Mouse (Mus musculus) kidney, adult 2 months (tissue): ENCODE measurements around the gene Klhdc9. TPM values are rescaled to one million over a fixed set of nuclear protein-coding genes. Genes with fewer than 3 reads are reported as not detected.
"Not testable (repeated sequence)": the region's sequence is repeated elsewhere in the genome, so short reads cannot be mapped to it uniquely, and the experiment has no call there.

Source experiments
- DNase-seq: peaks from one replicate; pipeline ENCODE4 v3.0.0; 2021
- H3K27ac ChIP-seq: fragments of 200-500 bp; 2 replicates; pipeline ENCODE4 v1.5.1; 2012; ENCODE audit warnings: low read depth, low read length, control low read depth, inconsistent platforms; ENCODE audit not compliant: insufficient read depth
- H3K27me3 ChIP-seq: fragments of 200-500 bp; replicated peaks from 2 replicates; pipeline ENCODE4 v1.6.1; 2012; ENCODE audit warnings: mild to moderate bottlenecking, moderate library complexity, low read length, inconsistent platforms; ENCODE audit not compliant: control insufficient read depth, insufficient read depth
- H3K36me3 ChIP-seq: fragments of 200-500 bp; 2 replicates; pipeline ENCODE4 v1.6.1; 2012; ENCODE audit warnings: mild to moderate bottlenecking, moderate library complexity, low read length, inconsistent platforms; ENCODE audit not compliant: control insufficient read depth, insufficient read depth
- H3K4me1 ChIP-seq: fragments of 200-500 bp; 2 replicates; pipeline ENCODE4 v1.6.1; 2011; ENCODE audit warnings: low read length; ENCODE audit not compliant: control insufficient read depth, insufficient read depth
- H3K4me3 ChIP-seq: fragments of 200-500 bp; 2 replicates; pipeline ENCODE4 v1.5.1; 2011; ENCODE audit warnings: mild to moderate bottlenecking, low read depth, low read length, control low read depth; ENCODE audit not compliant: insufficient read depth
- CTCF ChIP-seq: fragments of 200-500 bp; conservative IDR thresholded peaks from 2 replicates; pipeline ENCODE4 v1.5.1; 2011; ENCODE audit warnings: low read depth, mild to moderate bottlenecking, control low read depth, low read length, moderate library complexity, mixed read lengths; ENCODE audit not compliant: insufficient read depth, insufficient read length
- POLR2A ChIP-seq: fragments of 200-500 bp; IDR thresholded peaks from one replicate; pipeline ENCODE4 v1.6.1; 2011; ENCODE audit warnings: low read depth, low read length, control low read depth
- WGBS: fragments of 180-500 bp; shearing (Covaris S2); methylation state at CpG from one replicate; pipeline ENCODE4 v1.1.7; 2018; 5-methylcytosine and 5-hydroxymethylcytosine counted together
- polyA plus RNA-seq: library from polyadenylated mRNA; depleted of rRNA; stranded (reverse); fragments of >200 nt; gene quantifications from 2 replicates; pipeline ENCODE4 v1.2.3, GENCODE M21; 2012

The Klhdc9 gene
- polyA plus RNA-seq, 1 experiment, result 7.1 TPM

DNA sequence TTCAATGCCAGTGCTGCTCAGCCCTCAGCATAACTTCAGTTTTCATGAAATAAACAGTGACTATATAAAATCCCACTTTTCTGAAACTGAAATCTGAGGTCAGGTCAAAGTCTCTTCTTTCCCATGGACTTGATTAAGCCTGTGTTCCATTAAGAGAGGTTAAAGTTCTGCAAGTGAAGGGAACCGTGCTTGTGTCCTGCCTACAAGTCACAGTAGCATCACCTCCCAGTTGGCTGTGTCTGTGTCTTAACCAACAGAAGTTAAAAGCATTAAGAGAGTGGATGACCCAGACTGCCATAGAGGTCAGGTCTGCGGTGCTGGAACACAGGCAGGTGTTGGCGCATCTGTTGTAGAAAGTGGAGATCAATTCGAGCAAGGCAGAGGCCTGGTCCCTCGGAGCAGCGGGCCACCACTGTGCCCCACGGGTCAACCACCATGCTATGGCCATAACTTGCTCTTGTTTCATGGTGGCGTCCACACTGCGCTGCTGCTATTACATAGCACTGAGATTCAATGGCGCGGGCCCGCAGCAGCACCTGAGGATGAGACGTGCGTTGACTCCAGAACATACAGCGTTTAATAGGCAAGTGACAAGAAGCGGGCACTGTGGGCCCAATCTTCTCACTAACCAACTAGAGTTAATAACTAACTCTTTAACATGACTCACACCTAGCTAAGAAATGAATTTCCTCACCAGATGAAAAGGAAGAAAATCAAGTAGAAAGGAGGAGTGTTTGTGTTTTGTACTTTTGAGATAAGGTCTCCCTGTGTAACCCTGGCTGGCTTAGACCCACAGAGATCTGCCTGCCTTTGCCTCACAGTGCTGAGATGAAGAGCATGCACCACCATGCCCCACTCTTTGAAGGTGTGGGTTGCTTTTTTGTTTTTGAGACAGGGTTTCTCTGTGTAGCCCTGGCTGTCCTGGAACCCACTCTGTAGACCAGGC is 18.1 kb downstream of the Klhdc9 start:
- no peaks in the 10 kb centered on the region for H3K27me3 ChIP-seq
- TF ChIP-seq CTCF (no peak), POLR2A (no peak)
- peak; percentile 80 for DNase-seq
- H3K27ac ChIP-seq, result peak overlapping the region; percentile 95
- H3K36me3 ChIP-seq, result peaks cover 4% of the 10 kb centered on the region; the same call in 1 of the 2 replicates
- WGBS, result 58% methylated on average over 16 of the region's 16 CpGs
- H3K4me1 ChIP-seq, result peaks cover 17% of the 10 kb centered on the region; the same call in 1 of the 2 replicates
- peak overlapping the region; percentile 30; the same call in 1 of the 2 replicates for H3K4me3 ChIP-seq

DNA sequence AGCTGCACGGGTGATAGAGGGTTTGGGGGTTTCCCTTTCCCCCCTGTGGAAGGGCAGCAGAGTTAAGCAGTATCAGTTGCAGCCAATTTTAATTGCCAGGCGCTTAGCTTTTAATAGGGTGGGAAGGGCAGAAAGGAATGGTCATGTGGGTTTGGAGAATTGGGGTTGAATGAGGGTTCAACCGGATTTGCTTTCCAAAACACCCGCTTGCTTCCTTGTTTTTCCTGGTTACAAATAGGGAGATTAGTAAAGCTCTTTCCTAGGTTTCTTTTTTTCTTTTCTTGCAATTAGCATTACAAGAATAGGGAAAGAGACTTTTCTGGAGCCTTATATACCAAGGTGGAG is 30.4 kb downstream of the Klhdc9 start:
- Histone ChIP-seq H3K27me3 (no peaks in the 10 kb centered on the region), H3K27ac (peak overlapping the region; percentile 33), H3K4me1 (peaks cover 12% of the 10 kb centered on the region; the same call in 1 of the 2 replicates), H3K36me3 (no peaks in the 10 kb centered on the region), H3K4me3 (peak overlapping the region; percentile 74)
- DNase-seq, result peak; percentile 48
- WGBS, result 0% methylated on average over 4 of the region's 4 CpGs
- TF ChIP-seq POLR2A (no peak), CTCF (no peak)

DNA sequence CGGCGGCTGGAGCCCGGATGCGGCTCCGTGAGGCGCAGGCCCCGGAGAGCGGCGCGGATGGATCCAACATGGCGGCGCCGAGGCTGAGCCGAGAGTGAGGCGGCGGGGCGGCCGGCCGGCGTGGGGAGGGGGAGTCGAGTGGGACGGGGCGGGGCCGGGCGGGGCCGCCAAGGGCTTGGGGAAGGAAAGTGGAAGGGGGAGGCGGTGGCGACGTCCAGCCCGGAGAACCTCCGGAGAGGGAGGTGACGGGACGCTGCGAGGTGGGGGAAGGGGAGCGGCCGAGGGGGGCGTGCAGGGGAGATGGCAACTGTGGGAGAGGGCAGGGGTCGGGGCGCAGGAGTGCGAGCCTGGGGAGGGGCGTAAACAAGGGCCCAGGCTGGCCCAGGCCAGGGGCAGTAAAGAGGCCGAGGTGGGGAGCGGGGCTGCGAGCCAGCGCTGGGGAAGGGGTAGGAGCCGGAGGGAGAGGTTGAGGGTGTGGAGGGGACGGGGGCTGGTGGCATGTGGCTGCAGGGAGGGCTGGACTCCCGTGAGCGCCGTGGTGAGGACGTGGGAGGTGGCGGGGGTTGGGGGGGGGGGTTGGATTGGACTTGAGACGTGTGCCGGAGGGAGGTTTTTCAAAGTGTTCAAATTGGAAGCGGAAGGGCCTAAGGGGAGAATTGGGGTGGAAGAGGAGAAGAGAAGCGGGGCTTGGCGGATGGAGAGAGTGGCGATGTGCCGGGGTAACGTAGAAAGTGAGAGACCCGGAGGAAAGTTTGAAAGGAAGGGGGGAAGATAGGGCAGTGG is 31.0 kb downstream of the Klhdc9 start:
- Histone ChIP-seq H3K4me3 (peak overlapping the region; percentile 74), H3K27me3 (no peaks in the 10 kb centered on the region), H3K36me3 (no peaks in the 10 kb centered on the region), H3K27ac (peak overlapping the region; percentile 39), H3K4me1 (peaks cover 12% of the 10 kb centered on the region; the same call in 1 of the 2 replicates)
- no peak for DNase-seq
- TF ChIP-seq CTCF (no peak), POLR2A (no peak)
- 1% methylated on average over 54 of the region's 61 CpGs for WGBS

DNA sequence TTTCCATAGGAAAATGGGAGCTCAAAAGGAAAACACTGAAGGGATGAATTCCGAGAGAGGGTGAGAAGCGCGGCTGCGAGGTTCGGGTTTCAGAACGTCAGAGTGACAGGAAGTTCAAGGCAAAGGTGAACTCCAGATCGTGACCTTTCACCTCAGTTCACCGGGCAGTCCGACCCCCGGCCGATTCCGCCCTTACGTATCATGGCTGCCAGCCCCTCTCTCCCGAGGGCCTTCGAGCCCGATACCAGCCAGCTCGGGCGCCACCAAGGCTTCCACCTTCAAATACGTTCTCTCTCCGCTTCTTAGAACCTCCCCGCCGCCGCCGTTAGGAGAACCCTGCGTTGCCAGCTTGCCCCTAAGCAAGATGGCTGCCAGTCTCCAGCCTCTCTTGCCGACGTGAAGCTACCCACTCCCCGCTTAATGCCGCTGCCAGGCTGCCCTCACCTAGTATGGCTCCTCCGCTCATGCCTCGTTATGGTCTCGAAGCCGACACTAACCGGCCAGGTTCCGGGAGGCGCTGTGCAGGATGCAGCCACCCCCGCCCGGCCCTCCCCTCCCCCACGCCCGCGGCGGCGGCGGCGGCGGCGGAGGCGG is 31.7 kb downstream of the Klhdc9 start, which contains the start of gene Dedd:
TSS of gene Dedd (plus strand) at position 307 of the 594 bp plus-strand sequence.
- TF ChIP-seq POLR2A (no peak), CTCF (0 out of 2 replicates have a peak, but pooled peaks have one; percentile 7)
- Histone ChIP-seq H3K36me3 (no peaks in the 10 kb centered on the region), H3K4me1 (peaks cover 12% of the 10 kb centered on the region; the same call in 1 of the 2 replicates), H3K4me3 (peak within 1 kb of the TSS; percentile 74), H3K27ac (peak within 1 kb of the TSS; percentile 82), H3K27me3 (no peaks in the 10 kb centered on the region)
- WGBS, result under 1% methylated on average over 41 of the region's 48 CpGs
- peak; percentile 96 for DNase-seq

DNA sequence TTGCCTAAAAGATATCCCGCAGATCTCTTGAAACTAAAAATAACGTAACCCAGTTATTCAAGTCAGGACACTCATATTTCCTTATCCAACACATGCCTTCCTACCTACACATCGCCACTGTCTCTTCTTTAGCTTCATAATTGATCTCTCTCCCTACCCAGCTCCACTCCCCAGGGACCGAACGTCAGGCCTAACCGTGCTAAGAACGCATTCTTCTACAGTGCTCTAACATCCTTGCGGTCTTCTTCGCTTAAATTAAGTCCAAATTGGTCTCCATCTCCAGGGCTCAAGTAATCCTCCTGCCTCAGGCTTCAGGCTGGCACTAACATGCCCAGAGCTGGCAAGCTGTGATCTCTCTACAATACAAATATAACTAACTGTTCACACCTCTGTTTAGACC is 32.4 kb downstream of the Klhdc9 start:
- DNase-seq, result no peak
- WGBS, result 15% methylated on average over 9 of the region's 9 CpGs
- peak overlapping the region; percentile 74 for H3K4me3 ChIP-seq
- no peaks in the 10 kb centered on the region for H3K27me3 ChIP-seq
- no peak for TF ChIP-seq POLR2A
- no peak for TF ChIP-seq CTCF
- H3K27ac ChIP-seq, result peak overlapping the region; percentile 82
- H3K36me3 ChIP-seq, result no peaks in the 10 kb centered on the region
- H3K4me1 ChIP-seq, result peaks cover 12% of the 10 kb centered on the region; the same call in 1 of the 2 replicates

DNA sequence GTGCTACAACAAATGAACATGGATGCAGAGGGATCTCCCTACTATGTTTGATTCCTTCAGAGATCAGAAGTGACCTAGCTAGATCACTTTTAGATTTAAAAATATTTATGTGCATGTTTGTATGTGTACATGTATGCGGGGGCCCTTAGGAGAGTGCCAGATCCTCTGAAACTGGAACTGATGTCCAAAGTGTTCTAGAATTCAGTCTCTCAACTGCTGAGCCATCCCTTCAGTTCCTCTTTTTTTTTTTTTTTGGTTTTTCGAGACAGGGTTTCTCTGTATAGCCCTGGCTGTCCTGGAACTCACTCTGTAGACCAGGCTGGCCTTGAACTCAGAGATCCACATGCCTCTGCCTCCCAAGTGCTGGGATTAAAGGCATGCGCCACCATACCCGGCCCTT is 34.0 kb downstream of the Klhdc9 start:
- H3K36me3 ChIP-seq, H3K4me3 ChIP-seq, H3K27ac ChIP-seq, H3K27me3 ChIP-seq, DNase-seq: not testable (repeated sequence)
- H3K4me1 ChIP-seq, result peaks cover 12% of the 10 kb centered on the region; the same call in 1 of the 2 replicates
- 73% methylated on average over 4 of the region's 4 CpGs for WGBS
